Mouse (Mus musculus): ENCODE data around the gene Rnase12.

Rnase12 gene

GRCm38 (mm10) chr14:51026391-51027133, 30.9 kb downstream of the Rnase12 start:
- in situ Hi-C loops (cut with MboI, MseI): loop anchor here (5.0 kb wide), 1 partner anchor 36 kb away; no protein-coding TSS in a partner anchor

GRCm38 (mm10) chr14:51024820-51025219, 32.6 kb downstream of the Rnase12 start:
- in situ Hi-C loops (cut with MboI, MseI): loop anchor here (5.0 to 25.0 kb wide), 3 partner anchors 37 to 963 kb away; no protein-coding TSS in a partner anchor

DNA sequence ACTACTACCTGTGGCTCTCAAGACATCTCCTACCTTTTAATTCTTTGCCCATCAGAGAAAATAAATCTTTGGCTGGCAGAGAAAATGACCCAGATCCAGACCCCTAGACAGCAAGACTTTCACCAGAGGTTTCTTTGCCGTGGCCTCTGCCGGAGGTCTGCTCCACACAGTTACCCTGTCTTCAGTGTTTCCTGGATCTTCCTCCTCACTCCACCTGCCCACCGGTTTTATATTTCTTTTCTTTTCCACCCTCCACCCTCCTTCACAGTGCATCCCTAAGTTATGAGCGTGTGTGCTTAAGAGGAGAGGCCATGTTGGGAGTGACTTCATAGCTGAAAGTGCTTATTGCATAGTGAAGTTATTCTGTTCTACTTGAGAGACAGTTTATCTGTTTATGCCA, 34.0 kb downstream of the Rnase12 start:
- in situ Hi-C loops (cut with MboI, MseI): loop anchor here (5.0 to 25.0 kb wide), 2 partner anchors 74 to 961 kb away; no protein-coding TSS in a partner anchor

GRCm38 (mm10) chr14:51017256-51017655, 40.2 kb downstream of the Rnase12 start:
- in situ Hi-C loops (cut with MboI, MseI): loop anchor here (25.0 kb wide), 1 partner anchor 955 kb away; no protein-coding TSS in a partner anchor

DNA sequence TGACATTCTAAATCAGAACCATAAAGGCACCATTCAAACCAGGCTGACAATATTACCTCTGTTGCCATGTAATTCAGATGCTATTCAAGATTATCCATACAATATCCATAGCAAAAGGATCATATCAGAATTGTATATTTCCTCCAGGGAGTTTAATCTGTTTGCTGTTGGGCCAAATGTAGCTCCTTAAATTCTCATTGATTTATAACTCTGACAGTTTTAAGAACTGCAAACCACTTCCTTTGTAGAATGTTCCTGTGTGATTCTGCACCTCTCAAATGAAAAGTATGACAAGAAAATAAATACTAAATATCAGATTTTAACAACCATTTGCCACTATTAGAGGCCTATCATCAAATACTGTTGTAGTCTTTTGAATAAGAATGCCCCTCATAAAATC, 41.7 kb downstream of the Rnase12 start:
- in situ Hi-C loops (cut with MboI, MseI): loop anchor here (25.0 kb wide), 1 partner anchor 953 kb away; no protein-coding TSS in a partner anchor

GRCm38 (mm10) chr14:51014724-51015123, 42.7 kb downstream of the Rnase12 start:
- in situ Hi-C loops (cut with MboI, MseI): loop anchor here (25.0 kb wide), 1 partner anchor 952 kb away; no protein-coding TSS in a partner anchor

DNA sequence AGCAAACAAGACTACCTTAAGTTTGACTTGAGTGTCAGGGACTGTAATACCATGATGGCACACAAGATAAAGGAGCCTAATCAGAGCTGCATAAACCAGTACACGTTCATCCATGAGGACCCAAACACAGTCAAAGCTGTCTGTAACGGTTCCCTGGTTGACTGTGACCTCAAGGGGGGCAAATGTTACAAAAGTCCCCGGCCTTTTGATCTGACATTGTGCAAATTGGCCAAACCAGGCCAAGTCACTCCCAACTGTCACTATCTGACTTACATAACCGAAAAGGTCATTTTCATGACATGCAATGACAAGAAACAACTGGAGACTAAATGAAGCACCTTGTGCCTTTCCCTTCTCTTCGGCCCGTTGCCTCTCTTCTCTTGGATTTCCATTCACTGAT, 47.9 kb downstream of the Rnase12 start:
- in situ Hi-C loops (cut with MboI, MseI): loop anchor here (25.0 kb wide), 1 partner anchor 947 kb away; no protein-coding TSS in a partner anchor

GRCm38 (mm10) chr14:51008781-51009180, 48.7 kb downstream of the Rnase12 start:
- in situ Hi-C loops (cut with MboI, MseI): loop anchor here (25.0 kb wide), 1 partner anchor 946 kb away; no protein-coding TSS in a partner anchor

- in situ Hi-C loops (cut with MboI, MseI): loop anchor here (25.0 kb wide), 1 partner anchor 946 kb away; no protein-coding TSS in a partner anchor
These were observed 49.3 kb downstream of the Rnase12 start for GRCm38 (mm10) chr14:51007914-51008713.

DNA sequence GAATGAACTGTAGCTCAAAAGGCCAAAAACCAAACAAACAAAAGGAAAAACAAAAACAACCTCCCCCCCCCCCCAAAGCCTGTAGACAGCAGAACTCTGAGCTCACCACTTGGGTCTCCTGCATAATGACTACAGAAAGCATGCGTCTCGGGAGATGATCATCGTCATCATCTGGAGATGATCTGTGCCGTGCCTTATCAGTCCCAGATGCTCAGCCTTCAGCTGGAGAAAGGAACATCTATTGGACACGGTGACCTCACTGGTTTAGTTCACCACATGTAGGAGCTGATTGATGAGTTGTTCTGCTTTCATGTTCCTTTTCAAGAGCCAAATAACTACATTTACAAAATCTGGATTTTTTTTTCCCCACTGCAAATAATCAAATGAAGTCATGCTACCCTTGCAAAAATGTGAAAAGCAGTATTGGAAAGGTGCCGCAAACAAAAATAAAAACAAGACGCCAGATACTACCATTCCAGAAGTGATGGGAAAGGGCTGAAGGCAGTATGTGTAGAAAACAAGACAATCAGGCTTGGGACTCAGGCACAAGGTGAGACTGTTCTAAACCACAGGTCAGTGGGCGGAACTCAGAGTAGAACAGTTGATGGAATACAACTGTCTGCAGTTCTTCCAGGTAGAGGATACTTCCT, 50.2 kb downstream of the Rnase12 start, which contains the start of gene Rnase10:
TSS of gene Rnase10 (plus strand) at position 600 of the 650 bp plus-strand sequence.
- in situ Hi-C loops (cut with MboI, MseI): loop anchor here (25.0 kb wide), 1 partner anchor 945 kb away; no protein-coding TSS in a partner anchor
